Mouse (Mus musculus): Measurements from ENCODE around the gene Polr1d.

The Polr1d gene

DNA sequence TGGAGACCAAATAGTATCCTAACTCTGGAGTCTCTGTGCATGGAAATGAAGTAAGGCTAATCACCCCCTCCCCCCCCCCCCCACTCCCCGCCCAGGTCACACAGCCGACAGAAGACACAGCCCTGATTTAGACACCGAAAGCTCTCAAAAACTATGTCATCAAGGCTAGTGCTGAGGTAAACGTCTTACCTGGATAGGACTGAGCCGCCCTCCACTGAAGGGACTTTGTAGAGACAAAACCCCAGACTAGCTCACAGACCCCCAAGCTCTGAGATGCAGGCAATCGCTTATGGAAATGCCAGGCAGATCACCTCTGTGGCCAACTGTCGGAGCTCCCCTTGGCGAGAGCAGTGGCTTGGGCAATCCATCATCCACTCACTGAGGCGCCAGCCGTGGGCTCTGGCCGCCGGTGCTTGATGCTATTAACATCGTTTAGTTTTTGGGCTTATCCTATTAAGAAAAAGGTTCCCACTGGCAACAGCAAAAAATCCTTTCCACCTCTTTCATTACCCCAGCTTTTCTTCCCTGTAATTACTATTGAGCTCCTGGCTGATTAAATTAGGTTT, 78.0 kb downstream of the Polr1d start:
- no peak for DNase-seq

DNA sequence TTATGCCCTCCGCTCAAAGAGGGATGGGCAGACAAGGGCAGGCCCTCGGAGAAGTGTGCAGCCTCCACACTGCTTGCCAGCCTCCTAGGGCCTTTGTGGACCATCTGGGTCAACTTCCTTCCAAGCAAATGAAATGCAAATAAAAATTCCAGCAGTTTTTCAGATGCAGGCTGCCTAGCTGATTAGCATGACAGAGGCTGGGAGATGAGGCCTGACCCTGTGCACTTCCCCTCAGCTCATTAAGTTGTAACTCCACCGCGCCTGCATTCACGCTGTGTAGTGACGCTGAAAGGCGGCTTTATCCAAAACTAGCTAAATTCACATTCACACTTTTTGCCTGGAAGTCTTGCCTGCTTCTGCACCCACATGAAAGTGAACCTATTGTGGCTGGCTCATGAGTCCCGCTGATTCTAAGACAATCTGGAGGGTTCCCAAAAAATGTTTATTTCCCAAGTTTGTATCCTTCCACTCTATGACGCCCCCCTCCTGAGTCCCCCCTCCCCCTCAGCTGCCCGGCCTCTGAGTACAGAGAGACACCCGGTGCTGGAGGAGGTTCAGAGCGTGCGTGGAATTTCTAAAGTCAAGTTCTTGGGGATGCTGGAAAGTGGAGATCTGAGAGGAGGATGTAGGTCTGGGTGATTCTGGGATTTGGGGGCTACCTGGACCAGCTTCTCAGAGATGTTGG, 78.7 kb downstream of the Polr1d start:
- no peak for DNase-seq

DNA sequence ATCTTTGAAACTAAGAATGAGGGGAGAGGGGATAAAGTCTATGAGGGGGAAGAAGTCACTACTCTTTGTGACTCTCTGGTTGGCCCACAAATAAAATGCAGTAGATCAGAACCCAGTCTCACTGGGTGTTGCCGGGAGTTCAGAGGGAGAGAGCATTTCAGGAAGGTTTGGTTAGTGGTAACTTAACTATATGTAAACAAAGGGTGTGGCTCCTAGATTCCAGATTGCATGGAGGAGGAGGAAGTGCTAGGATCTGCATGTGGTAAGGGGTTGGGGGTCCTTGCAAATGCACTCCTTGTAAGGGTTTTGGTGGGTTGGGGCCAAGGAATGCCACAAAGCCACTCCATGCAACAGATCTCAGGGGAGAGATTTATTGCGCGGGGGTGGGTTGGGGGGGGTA, 79.5 kb downstream of the Polr1d start:
- DNase-seq = no peak

DNA sequence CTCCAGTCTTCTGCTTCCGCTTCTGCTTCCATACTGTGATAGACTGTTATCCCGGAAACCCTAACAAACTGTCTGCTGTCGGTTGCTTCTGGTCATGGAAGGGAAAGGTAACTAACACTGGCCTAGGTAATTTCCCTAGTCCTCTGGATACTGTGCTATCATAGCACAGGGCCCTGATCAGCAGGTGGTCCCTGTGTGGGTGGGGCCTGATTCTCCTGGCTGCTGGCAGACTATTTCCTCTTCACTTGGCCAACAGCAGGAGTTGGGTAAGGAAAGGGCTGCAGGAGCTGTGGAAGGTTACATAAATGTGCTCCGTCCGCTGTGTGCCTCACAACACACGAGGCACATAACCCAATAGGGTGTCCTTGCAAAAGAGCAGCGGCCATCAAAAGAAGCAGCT, 80.6 kb downstream of the Polr1d start:
- DNase-seq = no peak

DNA sequence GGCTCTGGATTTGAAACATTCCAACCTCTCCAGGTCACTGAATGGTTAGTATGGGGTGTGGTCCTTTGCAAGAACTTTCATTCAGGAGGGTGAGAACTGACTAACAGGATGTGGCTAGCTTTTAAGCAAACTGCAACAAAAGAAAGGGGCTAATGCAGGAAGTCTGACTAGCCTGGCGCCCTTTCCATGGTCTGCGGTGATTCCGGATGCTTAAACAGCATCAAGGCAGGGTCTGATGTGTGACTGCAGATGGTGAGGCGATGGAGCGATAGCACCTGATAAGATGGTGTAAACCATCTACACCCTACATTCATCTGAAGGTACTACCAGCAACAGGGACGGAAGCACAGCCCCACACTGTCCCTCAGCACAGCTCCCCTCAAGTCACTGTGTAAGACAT, 82.5 kb downstream of the Polr1d start:
- DNase-seq = no peak

DNA sequence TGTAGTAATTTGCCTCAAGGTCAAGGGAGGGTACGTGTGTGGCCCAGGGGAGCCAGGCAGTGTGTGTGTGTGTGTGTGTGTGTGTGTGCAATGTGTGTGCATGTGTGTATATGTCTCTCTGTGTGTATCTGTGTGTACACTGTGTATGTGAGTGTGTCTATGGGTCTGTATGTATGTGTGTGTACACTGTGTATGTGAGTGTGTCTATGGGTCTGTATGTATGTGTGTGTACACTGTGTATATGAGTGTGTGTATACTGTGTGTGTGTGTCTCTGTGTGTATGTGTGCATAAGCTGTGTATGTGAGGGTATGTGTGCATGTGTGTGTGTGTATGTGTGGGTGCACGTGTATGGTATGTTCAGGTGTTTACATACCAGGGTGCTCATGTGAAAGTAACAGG, 82.9 kb downstream of the Polr1d start:
- DNase-seq = no peak

Measured in lung, adult 18-20 months (tissue).